Mouse (Mus musculus): Measurements from ENCODE around the gene Sppl3. TPM values are rescaled to one million over a fixed set of nuclear protein-coding genes. Genes with fewer than 3 reads are reported as not detected.

Sppl3 gene
- total RNA-seq, 2 experiments from 2014 or later, result 85.2 to 87.0 TPM

DNA sequence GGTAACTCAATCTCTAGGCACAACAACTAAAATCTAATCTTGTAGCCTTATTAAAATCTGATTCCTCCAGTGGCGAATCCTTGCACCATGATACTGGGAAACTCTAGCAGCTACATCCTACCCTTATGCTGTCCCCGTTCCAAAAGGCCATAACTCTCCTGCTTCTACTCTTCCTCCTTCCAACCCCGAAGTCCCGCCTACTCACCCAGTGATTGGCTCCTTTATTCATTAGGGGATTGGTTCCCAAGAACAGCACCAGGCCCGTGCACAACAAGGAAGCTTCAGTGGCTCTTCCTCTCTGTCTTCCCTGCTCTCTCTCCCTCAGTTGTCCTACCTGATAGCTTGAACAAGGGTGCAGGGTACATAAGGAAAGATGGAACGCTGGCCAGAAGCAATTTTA, 39.8 kb downstream of the Sppl3 start:
- intact Hi-C loops (cut with DNase I), result no loop called here
- H3K4me3 ChIP-seq, result no peak overlapping the region
- DNase-seq (ENCODE audit: extremely low spot score in 1 of 2, low spot score in 2 of 2), result no peak
- no peak overlapping the region for H3K27ac ChIP-seq
- no peak for TF ChIP-seq CTCF (IDR thresholded peaks at IDR 0.05)

DNA sequence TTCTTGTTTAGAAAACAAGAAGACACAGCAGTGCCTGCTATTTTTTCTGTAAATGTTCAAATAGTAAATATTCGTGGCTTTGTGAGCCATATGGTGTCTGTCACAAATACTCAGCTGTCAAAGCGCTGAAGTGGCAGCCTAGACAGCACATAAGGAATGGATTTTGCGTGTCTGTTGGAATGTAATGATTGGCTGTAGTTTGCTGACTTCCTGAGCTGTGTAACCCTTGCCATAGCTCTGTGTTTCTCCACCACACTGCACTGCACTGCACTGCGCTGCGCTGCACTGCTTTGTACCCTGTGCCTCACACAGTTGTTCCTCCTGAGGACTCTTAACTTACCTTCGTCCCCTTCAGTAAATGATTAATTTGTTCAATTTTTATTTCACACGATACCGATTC, 41.6 kb downstream of the Sppl3 start:
- Histone ChIP-seq H3K27ac (no peak overlapping the region), H3K4me3 (no peak overlapping the region)
- intact Hi-C loops (cut with DNase I), result no loop called here
- TF ChIP-seq CTCF (IDR thresholded peaks at IDR 0.05), result no peak
- no peak for DNase-seq (ENCODE audit: extremely low spot score in 1 of 2, low spot score in 2 of 2)

- no peak for DNase-seq (ENCODE audit: extremely low spot score in 1 of 2, low spot score in 2 of 2)
- TF ChIP-seq CTCF (IDR thresholded peaks at IDR 0.05), result no peak
- intact Hi-C loops (cut with DNase I), result no loop called here
These were observed 43.0 kb downstream of the Sppl3 start for GRCm38 (mm10) chr5:115053791-115054396.

GRCm38 (mm10) chr5:115055418-115055817, 44.5 kb downstream of the Sppl3 start:
- H3K27ac ChIP-seq, result no peak overlapping the region
- TF ChIP-seq CTCF (IDR thresholded peaks at IDR 0.05), result no peak
- no peak overlapping the region for H3K4me3 ChIP-seq
- intact Hi-C loops (cut with DNase I), result no loop called here
- no peak for DNase-seq (ENCODE audit: extremely low spot score in 1 of 2, low spot score in 2 of 2)

More at GRCm38 (mm10) chr5:115053791-115054396, 43.0 kb downstream of the Sppl3 start:
- no peak overlapping the region for H3K27ac ChIP-seq
- H3K4me3 ChIP-seq, result no peak overlapping the region

GRCm38 (mm10) chr5:115057153-115057552, 46.2 kb downstream of the Sppl3 start:
- H3K4me3 ChIP-seq, result no peak overlapping the region
- DNase-seq (ENCODE audit: extremely low spot score in 1 of 2, low spot score in 2 of 2), result no peak
- no peak overlapping the region for H3K27ac ChIP-seq
- TF ChIP-seq CTCF (IDR thresholded peaks at IDR 0.05), result no peak
- intact Hi-C loops (cut with DNase I), result no loop called here

DNA sequence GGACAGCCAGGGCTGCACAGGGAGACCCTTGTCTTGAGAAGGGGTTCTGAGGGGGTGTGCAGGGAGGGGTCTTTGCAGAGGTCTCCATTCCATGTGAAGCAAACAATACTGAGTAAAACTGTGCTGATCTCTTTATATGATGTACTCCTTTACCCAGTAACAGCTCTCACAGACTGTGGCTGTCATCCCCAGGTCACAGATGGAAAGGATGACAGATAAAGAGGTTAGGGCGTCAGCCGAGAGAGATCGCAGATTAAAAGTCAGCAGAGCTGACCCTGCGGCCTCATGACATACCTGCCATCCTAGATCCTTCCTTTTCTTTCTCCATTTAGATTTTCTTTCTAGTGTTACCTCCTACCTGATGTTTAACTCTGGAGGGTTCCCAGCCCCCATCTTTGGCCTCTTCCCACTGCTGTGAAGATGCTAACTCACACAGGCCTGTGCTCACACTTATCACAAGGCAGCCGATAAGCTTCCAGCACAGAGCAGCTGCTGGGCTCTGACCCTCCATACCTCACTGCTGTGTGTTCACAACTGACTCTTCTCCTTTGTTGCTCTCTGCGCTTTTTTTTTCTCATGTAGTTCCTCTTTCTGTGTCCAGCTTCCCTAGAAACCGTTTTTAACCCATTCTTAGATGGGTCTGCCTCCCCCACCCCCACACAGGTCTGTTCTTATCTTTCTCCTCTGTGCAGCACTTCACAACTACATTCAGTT, 47.8 kb downstream of the Sppl3 start:
- intact Hi-C loops (cut with DNase I), result no loop called here
- no peak overlapping the region for H3K4me3 ChIP-seq

GRCm38 (mm10) chr5:115060067-115060695, 49.2 kb downstream of the Sppl3 start:
- no peak for DNase-seq (ENCODE audit: extremely low spot score in 1 of 2, low spot score in 2 of 2)
- TF ChIP-seq CTCF (IDR thresholded peaks at IDR 0.05), result no peak
- intact Hi-C loops (cut with DNase I), result no loop called here
- Histone ChIP-seq H3K27ac (no peak overlapping the region), H3K4me3 (no peak overlapping the region)

More for the DNA sequence above, 47.8 kb downstream of the Sppl3 start:
- DNase-seq (ENCODE audit: extremely low spot score in 1 of 2, low spot score in 2 of 2), result no peak
- no peak overlapping the region; the same call in 1 of the 2 replicates for H3K27ac ChIP-seq
- no peak for TF ChIP-seq CTCF (IDR thresholded peaks at IDR 0.05)

DNA sequence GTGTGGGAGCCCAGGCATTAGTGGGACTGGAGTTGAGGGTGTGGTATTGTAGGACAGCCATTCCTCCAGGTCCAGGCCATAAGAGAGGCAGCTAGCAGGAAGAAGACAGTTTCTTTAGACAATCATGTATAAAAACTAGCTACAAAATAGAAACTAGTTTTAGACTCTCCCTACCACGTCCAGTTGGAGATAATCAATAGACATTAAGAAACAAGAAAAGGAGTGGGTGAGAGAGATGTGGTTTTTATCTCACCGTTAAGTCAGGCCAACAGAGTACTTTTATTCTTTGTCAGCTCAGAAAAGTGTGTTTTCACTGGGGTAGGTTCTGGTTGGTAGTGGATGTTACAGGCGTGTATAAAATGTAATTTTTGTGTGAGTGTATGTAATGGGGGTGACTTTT, 50.0 kb downstream of the Sppl3 start:
- H3K4me3 ChIP-seq, result no peak overlapping the region
- no peak for DNase-seq (ENCODE audit: extremely low spot score in 1 of 2, low spot score in 2 of 2)
- no peak for TF ChIP-seq CTCF (IDR thresholded peaks at IDR 0.05)
- no peak overlapping the region for H3K27ac ChIP-seq
- intact Hi-C loops (cut with DNase I), result no loop called here

GRCm38 (mm10) chr5:115062566-115062965, 51.6 kb downstream of the Sppl3 start:
- DNase-seq (ENCODE audit: extremely low spot score in 1 of 2, low spot score in 2 of 2), result no peak
- TF ChIP-seq CTCF (IDR thresholded peaks at IDR 0.05), result no peak
- Histone ChIP-seq H3K4me3 (no peak overlapping the region), H3K27ac (no peak overlapping the region)
- intact Hi-C loops (cut with DNase I), result no loop called here

GRCm38 (mm10) chr5:115063391-115063790, 52.5 kb downstream of the Sppl3 start:
- intact Hi-C loops (cut with DNase I), result no loop called here
- no peak for DNase-seq (ENCODE audit: extremely low spot score in 1 of 2, low spot score in 2 of 2)
- no peak for TF ChIP-seq CTCF (IDR thresholded peaks at IDR 0.05)
- Histone ChIP-seq H3K27ac (no peak overlapping the region), H3K4me3 (no peak overlapping the region)

- H3K27ac ChIP-seq, result no peak overlapping the region
- no peak overlapping the region for H3K4me3 ChIP-seq
- no peak for TF ChIP-seq CTCF (IDR thresholded peaks at IDR 0.05)
- DNase-seq (ENCODE audit: extremely low spot score in 1 of 2, low spot score in 2 of 2), result no peak
- intact Hi-C loops (cut with DNase I), result loop anchor here (5.0 kb wide), 1 partner anchor 39 kb away; no protein-coding TSS in a partner anchor
These were observed 55.3 kb downstream of the Sppl3 start for GRCm38 (mm10) chr5:115066245-115066644.

GRCm38 (mm10) chr5:115068671-115069421, 57.9 kb downstream of the Sppl3 start:
- Histone ChIP-seq H3K27ac (peak overlapping the region; percentile 37; the same call in 1 of the 2 replicates), H3K4me3 (no peak overlapping the region)
- intact Hi-C loops (cut with DNase I), result loop anchor here (5.0 kb wide), 1 partner anchor 42 kb away; no protein-coding TSS in a partner anchor
- DNase-seq (ENCODE audit: extremely low spot score in 1 of 2, low spot score in 2 of 2), result no peak
- no peak for TF ChIP-seq CTCF (IDR thresholded peaks at IDR 0.05)

All from left cerebral cortex, adult 2 months (tissue).